Mouse (Mus musculus) kidney, embryonic 14.5 days (tissue): Measurements from ENCODE around the gene Pcnx2. TPM values are rescaled to one million over a fixed set of nuclear protein-coding genes. Genes with fewer than 3 reads are reported as not detected.

ENCODE experiments used
- ATAC-seq: fragments of 200-750 bp; cut with Nextera tagmentation; 2 replicates; pipeline ENCODE4 v1.8.0; 2017; ENCODE audit warnings: moderate number of reproducible peaks, mild to moderate bottlenecking, moderate TSS enrichment, moderate library complexity; ENCODE audit not compliant: low FRiP score, low TSS enrichment
- H3K27ac ChIP-seq: fragments of 300-500 bp; sonication (generic); 2 replicates; pipeline ENCODE4 v1.5.1; 2014; ENCODE audit warnings: low read depth, mild to moderate bottlenecking, low read length, moderate library complexity, mixed read lengths
- H3K27me3 ChIP-seq: fragments of 300-500 bp; sonication (generic); 2 replicates; pipeline ENCODE4 v1.6.1; 2014; ENCODE audit warnings: mild to moderate bottlenecking, low read length; ENCODE audit not compliant: control insufficient read depth, insufficient read depth
- H3K36me3 ChIP-seq: fragments of 300-500 bp; sonication (generic); 2 replicates; pipeline ENCODE4 v1.6.1; 2014; ENCODE audit warnings: low read length, mixed read lengths; ENCODE audit not compliant: control insufficient read depth, insufficient read depth
- H3K4me1 ChIP-seq: fragments of 300-500 bp; sonication (generic); 2 replicates; pipeline ENCODE4 v1.6.1; 2014; ENCODE audit warnings: low read length, mixed read lengths; ENCODE audit not compliant: control insufficient read depth, insufficient read depth
- H3K4me2 ChIP-seq: fragments of 300-500 bp; sonication (generic); replicated peaks from 2 replicates; pipeline ENCODE4 v1.6.1; 2014; ENCODE audit warnings: low read depth, mild to moderate bottlenecking, low read length
- H3K4me3 ChIP-seq: fragments of 300-500 bp; sonication (generic); 2 replicates; pipeline ENCODE4 v1.5.1; 2014; ENCODE audit warnings: mild to moderate bottlenecking, low read length
- H3K9ac ChIP-seq: fragments of 300-500 bp; sonication (generic); 2 replicates; pipeline ENCODE4 v1.6.1; 2014; ENCODE audit warnings: low read depth, mild to moderate bottlenecking, low read length, moderate library complexity
- H3K9me3 ChIP-seq: fragments of 300-500 bp; sonication (generic); 2 replicates; pipeline ENCODE4 v1.6.1; 2016; ENCODE audit warnings: low read length; ENCODE audit not compliant: control insufficient read depth
- WGBS: fragments of 180-500 bp; shearing (Covaris S2); extraction: QIAGEN DNeasy Blood & Tissue Kit; methylation state at CpG from one replicate; pipeline ENCODE4 v1.1.7; 2014; 5-methylcytosine and 5-hydroxymethylcytosine counted together
- polyA plus RNA-seq: library from polyadenylated mRNA; unstranded; fragments of >200 nt; fragmentation: Nextera tagmentation; extraction: Ambion mirVana; gene quantifications from 2 replicates; pipeline ENCODE4 v1.2.1, GENCODE M21; 2014

Pcnx2 gene
- polyA plus RNA-seq, 1 experiment from 2014 or later = 0.15 TPM

DNA sequence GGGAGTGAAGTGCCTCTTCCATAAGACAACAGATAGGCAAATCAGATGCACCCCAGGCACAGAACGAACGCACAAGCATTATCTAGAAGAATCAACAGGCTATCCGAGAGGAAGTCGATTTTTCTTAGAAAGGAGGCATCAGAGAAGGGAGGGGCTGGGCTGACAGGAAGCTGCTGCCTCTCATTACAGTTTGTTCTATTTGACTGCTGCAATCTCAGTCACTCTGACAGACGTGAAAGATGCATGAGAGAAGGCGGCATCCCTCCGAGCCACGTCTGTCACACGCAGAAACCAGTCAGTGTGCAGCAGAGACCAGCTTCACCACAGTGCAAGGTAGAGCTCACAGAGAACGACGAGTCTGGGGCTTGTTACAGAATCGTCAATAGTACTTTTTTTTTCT lies 74.4 kb downstream of the Pcnx2 start:
- H3K27ac ChIP-seq = no peak overlapping the region
- H3K4me3 ChIP-seq = no peak overlapping the region
- peaks cover 2% of the 10 kb centered on the region; the same call in 1 of the 2 replicates for H3K4me1 ChIP-seq
- H3K27me3 ChIP-seq = no peaks in the 10 kb centered on the region
- H3K9me3 ChIP-seq = no peaks in the 10 kb centered on the region
- H3K4me2 ChIP-seq = no peak overlapping the region
- ATAC-seq = no peak
- 60% methylated on average over 12 of the region's 12 CpGs for WGBS
- no peaks in the 10 kb centered on the region for H3K36me3 ChIP-seq
- no peak overlapping the region for H3K9ac ChIP-seq

DNA sequence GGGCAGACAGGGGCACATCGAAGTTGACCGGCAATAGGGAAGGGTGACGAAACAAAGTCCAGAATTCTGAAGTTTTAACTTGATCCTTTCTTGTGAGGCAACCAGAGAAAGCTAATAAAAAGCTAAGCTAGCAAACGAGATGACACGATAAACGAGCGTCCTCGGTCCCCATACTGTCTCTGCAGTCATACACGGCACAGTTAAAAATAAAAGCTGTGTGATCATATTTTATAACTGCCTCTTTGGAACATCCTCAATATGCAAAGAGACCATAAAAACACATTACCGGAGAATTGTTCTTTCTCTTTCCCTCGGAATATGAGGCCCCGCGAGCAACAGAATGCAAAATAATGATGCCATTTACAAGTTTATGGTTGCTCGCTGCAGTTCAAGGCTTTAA lies 76.1 kb downstream of the Pcnx2 start:
- Histone ChIP-seq H3K36me3 (no peaks in the 10 kb centered on the region), H3K4me3 (no peak overlapping the region), H3K4me1 (peaks cover 2% of the 10 kb centered on the region; the same call in 1 of the 2 replicates), H3K27ac (no peak overlapping the region), H3K9ac (no peak overlapping the region), H3K9me3 (no peaks in the 10 kb centered on the region), H3K4me2 (no peak overlapping the region), H3K27me3 (no peaks in the 10 kb centered on the region)
- WGBS = 54% methylated on average over 14 of the region's 14 CpGs
- ATAC-seq = no peak

DNA sequence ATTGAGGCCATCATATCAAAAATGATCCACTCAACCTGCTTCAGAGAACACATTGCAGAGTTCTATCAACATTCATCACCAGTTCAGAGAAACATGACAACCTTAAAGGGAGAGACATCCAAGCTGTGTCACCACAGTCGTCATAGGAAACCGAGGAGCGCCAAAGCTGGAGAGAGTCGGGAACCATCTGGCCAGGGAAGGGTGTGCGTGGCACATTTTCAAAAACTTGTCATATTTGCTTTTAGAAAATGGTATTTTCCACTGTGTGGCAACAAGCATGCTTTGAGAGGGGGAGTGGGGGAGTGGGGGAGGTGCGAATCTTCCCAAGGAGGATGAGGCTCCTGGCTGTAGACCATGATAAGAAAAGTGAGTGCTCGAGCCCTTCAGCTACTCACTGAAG lies 78.3 kb downstream of the Pcnx2 start:
- Histone ChIP-seq H3K27me3 (no peaks in the 10 kb centered on the region), H3K4me1 (peaks cover 2% of the 10 kb centered on the region; the same call in 1 of the 2 replicates), H3K36me3 (no peaks in the 10 kb centered on the region), H3K9ac (no peak overlapping the region), H3K9me3 (peaks cover 3% of the 10 kb centered on the region; the same call in 1 of the 2 replicates), H3K4me3 (no peak overlapping the region), H3K4me2 (no peak overlapping the region), H3K27ac (no peak overlapping the region)
- no peak for ATAC-seq
- 79% methylated on average over 7 of the region's 7 CpGs for WGBS

DNA sequence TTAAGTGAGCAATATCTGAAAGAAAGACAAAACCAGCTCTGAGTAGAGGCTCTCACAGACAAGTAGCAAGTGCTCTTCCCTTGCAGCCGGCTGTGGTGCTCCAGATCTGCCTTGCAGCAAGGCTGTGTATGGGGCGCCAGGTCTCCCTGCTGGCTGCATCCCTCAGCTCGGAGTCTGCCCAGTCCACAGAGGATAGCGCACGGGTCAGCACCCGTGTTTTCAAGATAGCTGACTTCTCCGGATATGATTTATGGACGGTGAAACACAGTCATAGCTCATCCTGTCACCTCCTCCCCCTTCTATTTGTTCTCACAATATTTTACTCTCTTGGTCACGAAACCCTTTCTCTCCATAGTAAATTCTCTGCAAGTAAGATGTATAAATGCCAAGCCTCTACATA lies 79.3 kb downstream of the Pcnx2 start:
- Histone ChIP-seq H3K9me3 (peaks cover 6% of the 10 kb centered on the region; the same call in 1 of the 2 replicates), H3K27me3 (no peaks in the 10 kb centered on the region), H3K9ac (no peak overlapping the region), H3K4me2 (no peak overlapping the region), H3K4me1 (peaks cover 2% of the 10 kb centered on the region; the same call in 1 of the 2 replicates), H3K36me3 (no peaks in the 10 kb centered on the region), H3K4me3 (no peak overlapping the region), H3K27ac (no peak overlapping the region)
- peak; percentile 80 for ATAC-seq
- WGBS = 20% methylated on average over 9 of the region's 9 CpGs

DNA sequence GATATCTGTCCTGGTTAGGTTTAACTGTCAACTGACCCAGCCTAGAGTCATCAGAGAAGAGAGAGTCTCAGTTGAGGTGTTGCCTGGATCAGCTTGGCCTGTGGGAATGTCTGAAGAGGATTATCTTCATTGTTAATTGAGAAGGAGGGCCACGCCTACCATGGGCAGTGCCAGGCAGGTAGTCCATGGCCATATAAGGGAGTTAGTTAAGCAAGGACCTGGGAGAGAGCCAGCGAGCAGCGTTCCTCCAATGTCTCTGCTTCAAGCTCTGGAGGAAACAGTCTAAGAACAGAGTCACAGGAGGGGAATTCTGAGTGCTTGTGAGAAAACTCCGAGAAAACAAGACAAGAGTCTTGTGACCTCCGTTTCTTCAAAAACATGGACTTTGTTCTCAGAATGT lies 81.4 kb downstream of the Pcnx2 start:
- no peak for ATAC-seq
- H3K9ac ChIP-seq = no peak overlapping the region
- H3K4me3 ChIP-seq = no peak overlapping the region
- H3K27ac ChIP-seq = no peak overlapping the region
- peaks cover 2% of the 10 kb centered on the region; the same call in 1 of the 2 replicates for H3K4me1 ChIP-seq
- no peaks in the 10 kb centered on the region for H3K36me3 ChIP-seq
- 80% methylated on average over 5 of the region's 5 CpGs for WGBS
- H3K9me3 ChIP-seq = peaks cover 6% of the 10 kb centered on the region; the same call in 1 of the 2 replicates
- no peak overlapping the region for H3K4me2 ChIP-seq
- H3K27me3 ChIP-seq = no peaks in the 10 kb centered on the region

DNA sequence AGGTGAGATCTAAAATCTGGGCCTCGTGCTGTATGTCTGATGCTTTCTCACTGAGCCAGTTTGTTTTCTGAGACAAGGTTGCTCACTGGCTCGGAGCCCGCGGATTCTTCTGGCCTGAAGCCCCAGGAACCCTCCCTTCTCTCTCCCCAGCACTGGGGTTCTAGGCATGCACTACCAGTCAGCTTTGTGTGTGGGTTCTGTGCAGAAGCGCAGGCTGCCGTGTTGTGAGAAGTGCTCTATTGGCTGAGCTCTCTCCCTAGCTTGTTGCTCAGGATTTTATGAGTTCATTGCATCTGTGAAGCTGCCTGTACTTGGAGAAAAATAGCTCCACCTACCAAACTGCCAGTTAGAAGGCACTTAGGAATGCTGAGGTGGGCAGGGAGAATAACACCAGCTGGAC lies 89.3 kb downstream of the Pcnx2 start:
- WGBS = 79% methylated on average over 6 of the region's 6 CpGs

DNA sequence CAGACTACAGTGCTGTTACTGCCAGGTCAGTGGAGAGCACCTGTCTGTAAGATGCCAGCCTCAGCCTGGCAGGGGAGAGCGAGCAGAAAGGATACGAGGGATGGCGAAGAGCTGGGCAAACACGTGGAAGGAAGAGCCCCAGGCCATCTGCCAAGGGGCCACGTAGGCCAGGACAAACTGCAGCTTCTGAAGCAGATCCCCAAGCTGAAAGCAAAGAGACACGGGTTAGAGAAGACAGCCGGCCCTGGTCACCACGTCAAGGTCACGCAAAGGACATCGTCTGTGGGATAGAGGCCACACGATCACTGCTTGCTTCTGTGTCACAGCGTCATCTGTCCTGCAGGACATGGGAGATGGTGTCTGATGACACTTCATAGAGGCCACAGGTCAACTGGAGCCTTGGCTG lies 90.2 kb downstream of the Pcnx2 start:
- no peak overlapping the region for H3K27ac ChIP-seq

More for the DNA sequence above, 89.3 kb downstream of the Pcnx2 start:
- Histone ChIP-seq H3K9ac (no peak overlapping the region), H3K27me3 (no peaks in the 10 kb centered on the region), H3K36me3 (no peaks in the 10 kb centered on the region), H3K4me1 (no peaks in the 10 kb centered on the region), H3K4me2 (no peak overlapping the region), H3K4me3 (no peak overlapping the region), H3K27ac (no peak overlapping the region), H3K9me3 (peaks cover 2% of the 10 kb centered on the region; the same call in 1 of the 2 replicates)
- no peak for ATAC-seq

DNA sequence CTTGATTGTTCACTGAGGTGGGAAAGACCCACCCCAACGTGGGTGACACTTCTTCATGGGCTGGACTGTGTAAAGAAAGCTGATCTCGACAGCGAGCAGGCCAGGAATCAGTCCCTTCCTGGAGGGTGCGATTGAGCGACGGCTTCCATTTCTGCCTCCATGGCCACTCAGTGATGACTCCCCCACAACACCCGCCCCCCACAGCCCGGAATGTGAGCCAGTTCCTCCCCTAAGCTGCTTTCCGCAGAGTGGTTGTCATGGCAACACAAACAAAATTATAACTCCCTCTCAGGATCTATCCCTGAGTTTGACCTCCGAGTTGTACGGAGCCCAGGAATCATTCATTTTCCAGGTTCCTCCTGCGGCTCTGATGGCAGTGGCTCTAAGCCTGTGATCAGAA lies 91.7 kb downstream of the Pcnx2 start:
- ATAC-seq = peak; percentile 46; the same call in 1 of the 2 replicates
- Histone ChIP-seq H3K27ac (no peak overlapping the region), H3K4me2 (no peak overlapping the region), H3K36me3 (no peaks in the 10 kb centered on the region), H3K27me3 (no peaks in the 10 kb centered on the region), H3K4me3 (no peak overlapping the region), H3K9ac (no peak overlapping the region), H3K9me3 (peaks cover 2% of the 10 kb centered on the region; the same call in 1 of the 2 replicates), H3K4me1 (no peaks in the 10 kb centered on the region)
- WGBS = 61% methylated on average over 12 of the region's 12 CpGs

More for the DNA sequence above, 90.2 kb downstream of the Pcnx2 start:
- H3K27me3 ChIP-seq = no peaks in the 10 kb centered on the region
- peaks cover 2% of the 10 kb centered on the region; the same call in 1 of the 2 replicates for H3K9me3 ChIP-seq
- ATAC-seq = no peak
- H3K36me3 ChIP-seq = no peaks in the 10 kb centered on the region
- no peaks in the 10 kb centered on the region for H3K4me1 ChIP-seq
- 68% methylated on average over 12 of the region's 12 CpGs for WGBS
- no peak overlapping the region for H3K4me3 ChIP-seq
- H3K4me2 ChIP-seq = no peak overlapping the region
- no peak overlapping the region for H3K9ac ChIP-seq

DNA sequence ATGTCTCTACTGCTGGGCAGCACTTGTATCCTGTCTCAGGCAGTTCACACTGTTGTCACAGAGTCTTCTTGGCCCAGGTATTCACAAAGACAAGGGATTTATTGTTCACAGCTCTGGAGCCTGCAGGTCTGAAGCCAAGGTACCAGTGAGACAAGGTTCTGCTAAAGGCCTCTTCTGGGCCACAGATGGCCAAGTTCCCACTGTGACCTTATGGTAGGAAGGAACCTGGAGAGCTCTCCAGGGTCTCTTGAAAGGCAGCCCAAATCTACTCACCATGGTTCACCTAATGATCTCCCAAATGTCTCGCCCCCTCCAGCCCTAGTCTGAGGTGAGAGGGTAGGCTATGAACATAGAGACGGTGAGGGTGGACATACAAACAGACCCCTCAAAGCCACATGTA lies 101.1 kb downstream of the Pcnx2 start:
- no peaks in the 10 kb centered on the region for H3K27me3 ChIP-seq
- H3K9ac ChIP-seq = no peak overlapping the region
- no peaks in the 10 kb centered on the region for H3K9me3 ChIP-seq
- no peak for ATAC-seq
- no peak overlapping the region for H3K27ac ChIP-seq
- 0 out of 2 replicates have a peak, but pooled peaks cover 5% of the 10 kb centered on the region for H3K4me1 ChIP-seq
- H3K4me3 ChIP-seq = no peak overlapping the region
- WGBS = 94% methylated on average over 2 of the region's 2 CpGs
- H3K36me3 ChIP-seq = no peaks in the 10 kb centered on the region
- H3K4me2 ChIP-seq = no peak overlapping the region
